Mouse (Mus musculus) heart, adult 18-20 months (tissue): ENCODE data around the gene Prrc2c. TPM values are rescaled to one million over a fixed set of nuclear protein-coding genes. Genes with fewer than 3 reads are reported as not detected.
A peak's percentile ranks its signal among the peaks of the same experiment; 100 is the strongest.
"Not testable (repeated sequence)": the region's sequence is repeated elsewhere in the genome, so short reads cannot be mapped to it uniquely, and the experiment has no call there.

ENCODE experiments used
- DNase-seq, 2 experiments: peaks; one replicate each; pipeline ENCODE4 v3.0.0; 2021 to 2022; ENCODE audit warnings: mixed read lengths in 1 of 2
- total RNA-seq, 2 experiments: library from RNA; stranded (reverse); gene quantifications; 2 replicates each; pipeline ENCODE4 v1.2.3; 2021

The Prrc2c gene
- total RNA-seq, 2 experiments from 2014 or later = 60.7 to 78.1 TPM

- DNase-seq = no peak
Measured at GRCm38 (mm10) chr1:162693721-162694120, 46.6 kb downstream of the Prrc2c start.

GRCm38 (mm10) chr1:162665486-162666174 is 74.7 kb downstream of the Prrc2c start:
- DNase-seq = peak in 1 of 2 experiments; percentile 19

GRCm38 (mm10) chr1:162664826-162665475 is 75.4 kb downstream of the Prrc2c start:
- DNase-seq = peak; percentile 74 to 88

GRCm38 (mm10) chr1:162660276-162660860 is 80.0 kb downstream of the Prrc2c start:
- peak; percentile 57 to 75 for DNase-seq

- DNase-seq = no peak
Measured at GRCm38 (mm10) chr1:162658119-162658518, 82.2 kb downstream of the Prrc2c start, which contains the start of gene Myocos. Gene Myocos (minus strand): TSS chr1:162658219.

- DNase-seq = no peak
Measured at GRCm38 (mm10) chr1:162648416-162648815, 91.9 kb downstream of the Prrc2c start.

GRCm38 (mm10) chr1:162646083-162646686 is 94.2 kb downstream of the Prrc2c start:
- DNase-seq = no peak

- DNase-seq = peak; percentile 92 to 96
Measured at GRCm38 (mm10) chr1:162643752-162644151, 96.6 kb downstream of the Prrc2c start.

- no peak for DNase-seq
Measured at GRCm38 (mm10) chr1:162642591-162642990, 97.8 kb downstream of the Prrc2c start.

- DNase-seq = no peak
Measured at GRCm38 (mm10) chr1:162639861-162640260, 100.5 kb downstream of the Prrc2c start.

- peak; percentile 32 to 46 for DNase-seq
Measured at GRCm38 (mm10) chr1:162639051-162639750, 101.2 kb downstream of the Prrc2c start, which contains the start of gene Myoc. Gene Myoc (plus strand): TSS chr1:162639155.

GRCm38 (mm10) chr1:162638535-162638934 is 101.8 kb downstream of the Prrc2c start:
- DNase-seq = no peak

- DNase-seq = no peak
Measured at GRCm38 (mm10) chr1:162636516-162636915, 103.8 kb downstream of the Prrc2c start.

- peak; percentile 58 to 79 for DNase-seq
Measured at GRCm38 (mm10) chr1:162635291-162635931, 104.9 kb downstream of the Prrc2c start.

- not testable (repeated sequence) for DNase-seq
Measured at GRCm38 (mm10) chr1:162628326-162628725, 112.0 kb downstream of the Prrc2c start.

- DNase-seq = not testable (repeated sequence)
Measured at GRCm38 (mm10) chr1:162627821-162628220, 112.5 kb downstream of the Prrc2c start.

- DNase-seq = peak in 1 of 2 experiments; percentile 56
Measured at GRCm38 (mm10) chr1:162625229-162625628, 115.1 kb downstream of the Prrc2c start.

GRCm38 (mm10) chr1:162623895-162624294 is 116.5 kb downstream of the Prrc2c start:
- DNase-seq = no peak
